14 mouse cellular contexts compared by ENCODE assay signal in genomic region chr1:185430488-185430887, GRCm38 (mm10). TPM values are rescaled to one million over a fixed set of nuclear protein-coding genes. Genes with fewer than 3 reads are reported as not detected.
"Had no signal": no experiment of that assay in that cellular context is flagged by ENCODE, and none has a peak within 500 bp of the region (broad histone marks: within the 10 kb centered on the region; RNA-seq: fewer than 3 reads in every experiment).

No protein-coding gene starts in this region.

- H3K27me3 ChIP-seq: kidney, embryonic 15.5 days; limb, embryonic 13.5 days; neural tube, embryonic 13.5 days had no signal

- DNase-seq: kidney, adult 2 months; kidney, postnatal 14 days; left cerebral cortex, postnatal 4 days; lung, embryonic 14.5 days; lung, postnatal 14 days; retina, postnatal 1 day; thymus, postnatal 4 days had no signal

- H3K4me3 ChIP-seq: kidney, embryonic 15.5 days; limb, embryonic 13.5 days; megakaryocyte, embryonic 14.5 days; neural tube, embryonic 13.5 days had no signal

- H3K9me3 ChIP-seq: kidney, embryonic 15.5 days; limb, embryonic 13.5 days; megakaryocyte, embryonic 14.5 days; neural tube, embryonic 13.5 days had no signal

- H3K4me1 ChIP-seq: kidney, embryonic 15.5 days; neural tube, embryonic 13.5 days had no signal

- H3K4me2 ChIP-seq: kidney, embryonic 15.5 days; limb, embryonic 13.5 days; lung, embryonic 14.5 days; midbrain, embryonic 11.5 days; neural tube, embryonic 13.5 days had no signal

- H3K9ac ChIP-seq: kidney, embryonic 15.5 days; limb, embryonic 13.5 days; lung, embryonic 14.5 days; neural tube, embryonic 13.5 days had no signal

- H3K27ac ChIP-seq: kidney, embryonic 15.5 days; limb, embryonic 13.5 days; macrophage; neural tube, embryonic 13.5 days had no signal

RNA-seq across cellular contexts. Expression of gene Slc30a10, which starts 24.2 kb away (rescaled TPM):
- total RNA-seq: monocyte, adult 5-6 weeks had no signal
- polyA plus RNA-seq: kidney, adult 2 months; macrophage had no signal
